Mouse (Mus musculus) ES-E14 (cell line): ENCODE measurements around the gene Cdkn2d. TPM values are rescaled to one million over a fixed set of nuclear protein-coding genes. Genes with fewer than 3 reads are reported as not detected.
"Not testable (repeated sequence)": the region's sequence is repeated elsewhere in the genome, so short reads cannot be mapped to it uniquely, and the experiment has no call there.

Source experiments
- DNase-seq: peaks from one replicate; pipeline ENCODE4 v3.0.0-alpha.2; 2013; ENCODE audit warnings: low read depth, low spot score
- H3K27ac ChIP-seq: 2 replicates; pipeline ENCODE4 v1.5.1; 2012; ENCODE audit warnings: low read depth, mild to moderate bottlenecking, low read length, moderate library complexity, mixed read lengths; ENCODE audit not compliant: poor library complexity, insufficient read depth, severe bottlenecking
- H3K36me3 ChIP-seq: 2 replicates; pipeline ENCODE4 v1.6.1; 2012; ENCODE audit warnings: mild to moderate bottlenecking, low read length, moderate library complexity, mixed read lengths; ENCODE audit not compliant: control insufficient read depth, poor library complexity, insufficient read depth, severe bottlenecking
- H3K4me1 ChIP-seq, 2 experiments: fragments of 150-350 bp in 1 of 2; sonication (generic) in 1 of 2; 2 replicates each; pipeline ENCODE4 v1.6.1; 2012; ENCODE audit warnings: low read length in 2 of 2, mild to moderate bottlenecking in 1 of 2, mixed read lengths in 1 of 2; ENCODE audit not compliant: control insufficient read depth in 2 of 2, insufficient read depth in 2 of 2, poor library complexity in 1 of 2
- H3K4me3 ChIP-seq, 2 experiments: fragments of 150-350 bp in 1 of 2; sonication (generic) in 1 of 2; 2 replicates each; pipeline ENCODE4 v1.5.1; 2012; ENCODE audit warnings: low read length in 2 of 2, low read depth in 1 of 2, mild to moderate bottlenecking in 1 of 2, mixed read lengths in 1 of 2; ENCODE audit not compliant: insufficient read depth in 1 of 2, poor library complexity in 1 of 2, severe bottlenecking in 1 of 2
- H3K9ac ChIP-seq: 2 replicates; pipeline ENCODE4 v1.6.1; 2012; ENCODE audit warnings: low read depth, mild to moderate bottlenecking, low read length, mixed read lengths; ENCODE audit not compliant: poor library complexity, insufficient read depth, severe bottlenecking
- H3K9me3 ChIP-seq: fragments of 150-350 bp; sonication (generic); 2 replicates; pipeline ENCODE4 v1.6.1; 2012; ENCODE audit warnings: low read depth, mild to moderate bottlenecking, low read length; ENCODE audit not compliant: control insufficient read depth, insufficient read depth
- CHD2 ChIP-seq: IDR thresholded peaks from 2 replicates; pipeline ENCODE4 v1.6.1; 2014; ENCODE audit warnings: mild to moderate bottlenecking, low read depth, low read length, inconsistent platforms
- HCFC1 ChIP-seq: IDR thresholded peaks from 2 replicates; pipeline ENCODE4 v1.6.1; 2012; ENCODE audit warnings: low read length, inconsistent platforms, borderline replicate concordance; ENCODE audit not compliant: insufficient read depth
- MAFK ChIP-seq: IDR thresholded peaks from 2 replicates; pipeline ENCODE4 v1.6.1; 2014; ENCODE audit warnings: mild to moderate bottlenecking, low read depth, low read length, inconsistent platforms; ENCODE audit not compliant: insufficient read depth
- ZC3H11A ChIP-seq: IDR thresholded peaks from 2 replicates; pipeline ENCODE4 v1.6.1; 2012; ENCODE audit warnings: low read depth, mild to moderate bottlenecking, inconsistent platforms, low read length, borderline replicate concordance
- ZNF384 ChIP-seq: IDR thresholded peaks from 2 replicates; pipeline ENCODE4 v1.6.1; 2012; ENCODE audit warnings: low read depth, low read length, inconsistent platforms
- in situ Hi-C, 2 experiments: fragments of 600-800 bp; cut with MboI; formaldehyde crosslinking; loops; one replicate each; pipeline ENCODE4 v1.15.1; 2025; ENCODE audit warnings: low sequenced_read_pairs in 2 of 2, inconsistent platforms in 1 of 2; ENCODE audit not compliant: unreplicated experiment in 2 of 2
- total RNA-seq: library from RNA; depleted of rRNA; stranded (reverse); fragments of 300-350 nt; gene quantifications from 2 replicates; pipeline ENCODE4 v1.2.3, GENCODE M21; 2012

Gene Cdkn2d
- total RNA-seq, 1 experiment = 12.7 TPM

- no peak overlapping the region for H3K4me3 ChIP-seq
- H3K36me3 ChIP-seq = peaks cover 89% of the 10 kb centered on the region
- DNase-seq = no peak
- no peaks in the 10 kb centered on the region for H3K9me3 ChIP-seq
- TF ChIP-seq CHD2 (no peak), ZNF384 (no peak)
- no peak overlapping the region for H3K9ac ChIP-seq
- H3K4me1 ChIP-seq = 0 out of 4 replicates have a peak, but pooled peaks cover 0 to 2% of the 10 kb centered on the region in 2 experiments
- H3K27ac ChIP-seq = no peak overlapping the region
- in situ Hi-C loops = no loop called here
Measured at GRCm38 (mm10) chr9:21274336-21274735, 16.9 kb downstream of the Cdkn2d start.

DNA sequence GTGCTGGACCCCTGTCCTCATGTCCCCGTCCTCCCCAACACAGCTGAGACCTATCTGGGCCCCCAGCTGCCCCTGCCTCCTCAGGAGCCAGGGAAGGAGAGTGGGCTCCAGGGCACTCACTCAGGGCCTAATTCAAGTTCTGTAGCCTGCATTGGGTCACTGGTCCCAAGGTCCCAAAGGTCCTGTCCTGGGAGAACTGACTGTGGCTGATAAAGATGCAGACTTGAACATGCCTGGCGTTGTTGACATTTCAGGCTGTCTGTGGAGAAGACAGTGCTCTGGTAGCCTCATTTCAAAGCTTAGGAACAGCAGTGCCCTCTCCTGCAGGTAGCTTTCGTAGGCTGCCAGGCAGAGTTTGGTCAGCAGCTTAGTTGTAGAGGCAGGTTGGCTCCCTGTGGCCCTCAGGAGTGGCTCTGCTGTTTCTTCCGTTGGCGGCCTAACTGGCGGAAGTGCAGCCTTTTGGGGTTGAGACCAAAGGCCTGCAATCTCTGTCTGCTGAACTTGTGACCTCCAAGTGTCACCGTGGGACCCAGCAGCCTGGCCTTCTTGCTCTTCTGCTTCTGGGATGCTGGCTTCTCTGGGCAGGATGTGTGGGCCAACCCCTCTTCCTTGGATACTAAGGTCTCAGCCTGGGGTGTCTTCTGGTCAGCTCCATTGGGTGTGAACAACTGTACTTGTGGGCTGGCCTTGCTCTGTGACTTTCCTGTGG, 17.5 kb downstream of the Cdkn2d start:
- no peak for TF ChIP-seq MAFK
- peaks cover 86% of the 10 kb centered on the region for H3K36me3 ChIP-seq
- H3K4me3 ChIP-seq = no peak overlapping the region
- no peak overlapping the region for H3K27ac ChIP-seq
- no peak for DNase-seq
- 0 out of 4 replicates have a peak, but pooled peaks cover 0 to 2% of the 10 kb centered on the region in 2 experiments for H3K4me1 ChIP-seq
- H3K9me3 ChIP-seq = no peaks in the 10 kb centered on the region
- no peak overlapping the region for H3K9ac ChIP-seq
- in situ Hi-C loops = no loop called here

GRCm38 (mm10) chr9:21273094-21273493, 18.1 kb downstream of the Cdkn2d start:
- TF ChIP-seq ZC3H11A = no peak
- TF ChIP-seq MAFK = no peak
- TF ChIP-seq CHD2 = no peak
- TF ChIP-seq HCFC1 = no peak
- TF ChIP-seq ZNF384 = no peak
- Histone ChIP-seq H3K27ac (no peak overlapping the region), H3K9me3 (no peaks in the 10 kb centered on the region), H3K36me3 (peaks cover 87% of the 10 kb centered on the region), H3K9ac (no peak overlapping the region), H3K4me1 (0 out of 4 replicates have a peak, but pooled peaks cover 0 to 2% of the 10 kb centered on the region in 2 experiments), H3K4me3 (no peak overlapping the region)
- no peak for DNase-seq
- in situ Hi-C loops = no loop called here

GRCm38 (mm10) chr9:21272391-21272790, 18.8 kb downstream of the Cdkn2d start:
- H3K9ac ChIP-seq = no peak overlapping the region
- in situ Hi-C loops = no loop called here
- no peak for TF ChIP-seq HCFC1
- TF ChIP-seq ZNF384 = no peak
- no peak for TF ChIP-seq ZC3H11A
- no peak for TF ChIP-seq MAFK
- TF ChIP-seq CHD2 = no peak
- H3K27ac ChIP-seq = no peak overlapping the region
- no peaks in the 10 kb centered on the region for H3K9me3 ChIP-seq
- H3K36me3 ChIP-seq = peaks cover 81% of the 10 kb centered on the region
- 0 out of 4 replicates have a peak, but pooled peaks cover 0 to 2% of the 10 kb centered on the region in 2 experiments for H3K4me1 ChIP-seq
- H3K4me3 ChIP-seq = no peak overlapping the region
- DNase-seq = no peak

- H3K4me3 ChIP-seq, H3K27ac ChIP-seq, H3K9me3 ChIP-seq, H3K9ac ChIP-seq, in situ Hi-C loops, H3K4me1 ChIP-seq, DNase-seq: not testable (repeated sequence)
- 0 out of 2 replicates have a peak, but pooled peaks have one; percentile 37 for TF ChIP-seq ZNF384
- peaks cover 59% of the 10 kb centered on the region for H3K36me3 ChIP-seq
Measured at GRCm38 (mm10) chr9:21269590-21269989, 21.6 kb downstream of the Cdkn2d start.
